Mouse (Mus musculus): ENCODE results near the gene Letm1. TPM values are rescaled to one million over a fixed set of nuclear protein-coding genes. Genes with fewer than 3 reads are reported as not detected.

The Letm1 gene
- polyA plus RNA-seq, 1 experiment from 2014 or later: 43.8 TPM

GRCm38 (mm10) chr5:33731051-33731450 lies 51.6 kb downstream of the Letm1 start:
- WGBS: 55% methylated on average over 21 of the region's 21 CpGs
- peaks cover 28% of the 10 kb centered on the region for H3K36me3 ChIP-seq (ENCODE audit: control insufficient read depth, insufficient read depth, low read length)
- no peaks in the 10 kb centered on the region for H3K27me3 ChIP-seq (replicated peaks; ENCODE audit: control insufficient read depth, insufficient read depth, low read length)
- no peak overlapping the region for H3K4me2 ChIP-seq (ENCODE audit: low read length)
- ATAC-seq (replicated peaks; ENCODE audit: low FRiP score, low TSS enrichment, low read depth): no peak
- no peak for DNase-seq (ENCODE audit: low spot score)
- H3K27ac ChIP-seq (ENCODE audit: low read depth): no peak overlapping the region
- no peaks in the 10 kb centered on the region for H3K9me3 ChIP-seq (ENCODE audit: control insufficient read depth, low read length)
- no peaks in the 10 kb centered on the region for H3K4me1 ChIP-seq (replicated peaks; ENCODE audit: control insufficient read depth, insufficient read depth, low read length)
- H3K9ac ChIP-seq (ENCODE audit: low read length): no peak overlapping the region
- H3K4me3 ChIP-seq (ENCODE audit: low read depth, low read length): no peak overlapping the region

- no peaks in the 10 kb centered on the region for H3K9me3 ChIP-seq (ENCODE audit: control insufficient read depth, low read length)
- H3K4me1 ChIP-seq (replicated peaks; ENCODE audit: control insufficient read depth, insufficient read depth, low read length): no peaks in the 10 kb centered on the region
- H3K27ac ChIP-seq (ENCODE audit: low read depth): no peak overlapping the region
- DNase-seq (ENCODE audit: low spot score) (no peak), ATAC-seq (replicated peaks; ENCODE audit: low FRiP score, low TSS enrichment, low read depth) (no peak)
- peaks cover 25% of the 10 kb centered on the region for H3K36me3 ChIP-seq (ENCODE audit: control insufficient read depth, insufficient read depth, low read length)
- WGBS: 50% methylated on average over 5 of the region's 5 CpGs
- no peaks in the 10 kb centered on the region for H3K27me3 ChIP-seq (replicated peaks; ENCODE audit: control insufficient read depth, insufficient read depth, low read length)
- H3K4me2 ChIP-seq (ENCODE audit: low read length): no peak overlapping the region
- no peak overlapping the region for H3K9ac ChIP-seq (ENCODE audit: low read length)
- no peak overlapping the region for H3K4me3 ChIP-seq (ENCODE audit: low read depth, low read length)
Measured at GRCm38 (mm10) chr5:33730516-33730915, 52.1 kb downstream of the Letm1 start.

- peaks cover 9% of the 10 kb centered on the region for H3K36me3 ChIP-seq (ENCODE audit: control insufficient read depth, insufficient read depth, low read length)
- H3K27ac ChIP-seq (ENCODE audit: low read depth): no peak overlapping the region
- 80% methylated on average over 7 of the region's 7 CpGs for WGBS
- no peak overlapping the region for H3K4me3 ChIP-seq (ENCODE audit: low read depth, low read length)
- H3K9me3 ChIP-seq (ENCODE audit: control insufficient read depth, low read length): no peaks in the 10 kb centered on the region
- H3K4me1 ChIP-seq (replicated peaks; ENCODE audit: control insufficient read depth, insufficient read depth, low read length): peaks cover under 1% of the 10 kb centered on the region
- peaks cover 5% of the 10 kb centered on the region; the same call in 1 of the 2 replicates for H3K27me3 ChIP-seq (replicated peaks; ENCODE audit: control insufficient read depth, insufficient read depth, low read length)
- DNase-seq (ENCODE audit: low spot score) (no peak), ATAC-seq (replicated peaks; ENCODE audit: low FRiP score, low TSS enrichment, low read depth) (no peak)
- no peak overlapping the region for H3K9ac ChIP-seq (ENCODE audit: low read length)
- H3K4me2 ChIP-seq (ENCODE audit: low read length): no peak overlapping the region
Measured at GRCm38 (mm10) chr5:33728841-33729240, 53.8 kb downstream of the Letm1 start.

- Histone ChIP-seq H3K4me3 (ENCODE audit: low read depth, low read length) (no peak overlapping the region), H3K27me3 (replicated peaks; ENCODE audit: control insufficient read depth, insufficient read depth, low read length) (peaks cover 18% of the 10 kb centered on the region), H3K36me3 (ENCODE audit: control insufficient read depth, insufficient read depth, low read length) (peaks cover 4% of the 10 kb centered on the region; the same call in 1 of the 2 replicates), H3K4me1 (replicated peaks; ENCODE audit: control insufficient read depth, insufficient read depth, low read length) (peaks cover 4% of the 10 kb centered on the region), H3K9me3 (ENCODE audit: control insufficient read depth, low read length) (no peaks in the 10 kb centered on the region), H3K4me2 (ENCODE audit: low read length) (no peak overlapping the region), H3K27ac (ENCODE audit: low read depth) (no peak overlapping the region), H3K9ac (ENCODE audit: low read length) (no peak overlapping the region)
- DNase-seq (ENCODE audit: low spot score) (no peak), ATAC-seq (replicated peaks; ENCODE audit: low FRiP score, low TSS enrichment, low read depth) (no peak)
- WGBS: 77% methylated on average over 1 of the region's 1 CpGs
Measured at GRCm38 (mm10) chr5:33726891-33727290, 55.7 kb downstream of the Letm1 start.

GRCm38 (mm10) chr5:33726081-33726647 lies 56.5 kb downstream of the Letm1 start:
- Histone ChIP-seq H3K9ac (ENCODE audit: low read length) (no peak overlapping the region), H3K36me3 (ENCODE audit: control insufficient read depth, insufficient read depth, low read length) (peaks cover 4% of the 10 kb centered on the region; the same call in 1 of the 2 replicates), H3K27me3 (replicated peaks; ENCODE audit: control insufficient read depth, insufficient read depth, low read length) (peaks cover 18% of the 10 kb centered on the region), H3K4me3 (ENCODE audit: low read depth, low read length) (no peak overlapping the region), H3K4me1 (replicated peaks; ENCODE audit: control insufficient read depth, insufficient read depth, low read length) (peaks cover 7% of the 10 kb centered on the region), H3K9me3 (ENCODE audit: control insufficient read depth, low read length) (no peaks in the 10 kb centered on the region), H3K27ac (ENCODE audit: low read depth) (no peak overlapping the region), H3K4me2 (ENCODE audit: low read length) (no peak overlapping the region)
- DNase-seq (ENCODE audit: low spot score) (no peak), ATAC-seq (replicated peaks; ENCODE audit: low FRiP score, low TSS enrichment, low read depth) (no peak)
- WGBS: 88% methylated on average over 7 of the region's 7 CpGs

GRCm38 (mm10) chr5:33723641-33724465 lies 58.8 kb downstream of the Letm1 start:
- ATAC-seq (replicated peaks; ENCODE audit: low FRiP score, low TSS enrichment, low read depth) (peak; percentile 36), DNase-seq (ENCODE audit: low spot score) (peak; percentile 76)
- H3K27ac ChIP-seq (ENCODE audit: low read depth): peak overlapping the region; percentile 74

GRCm38 (mm10) chr5:33723019-33723640 lies 59.5 kb downstream of the Letm1 start:
- H3K9me3 ChIP-seq (ENCODE audit: control insufficient read depth, low read length): no peaks in the 10 kb centered on the region
- ATAC-seq (replicated peaks; ENCODE audit: low FRiP score, low TSS enrichment, low read depth) (no peak), DNase-seq (ENCODE audit: low spot score) (peak; percentile 79)
- peaks cover 18% of the 10 kb centered on the region for H3K27me3 ChIP-seq (replicated peaks; ENCODE audit: control insufficient read depth, insufficient read depth, low read length)
- no peaks in the 10 kb centered on the region; the same call in 1 of the 2 replicates for H3K36me3 ChIP-seq (ENCODE audit: control insufficient read depth, insufficient read depth, low read length)
- peak overlapping the region; percentile 59 for H3K9ac ChIP-seq (ENCODE audit: low read length)
- peak overlapping the region; percentile 99 for H3K4me2 ChIP-seq (ENCODE audit: low read length)
- peak overlapping the region; percentile 74 for H3K27ac ChIP-seq (ENCODE audit: low read depth)
- under 1% methylated on average over 61 of the region's 61 CpGs for WGBS
- peaks cover 11% of the 10 kb centered on the region for H3K4me1 ChIP-seq (replicated peaks; ENCODE audit: control insufficient read depth, insufficient read depth, low read length)
- H3K4me3 ChIP-seq (ENCODE audit: low read depth, low read length): peak overlapping the region; percentile 74

More at GRCm38 (mm10) chr5:33723641-33724465, 58.8 kb downstream of the Letm1 start:
- 9% methylated on average over 36 of the region's 36 CpGs for WGBS
- Histone ChIP-seq H3K9me3 (ENCODE audit: control insufficient read depth, low read length) (no peaks in the 10 kb centered on the region), H3K36me3 (ENCODE audit: control insufficient read depth, insufficient read depth, low read length) (no peaks in the 10 kb centered on the region; the same call in 1 of the 2 replicates), H3K4me3 (ENCODE audit: low read depth, low read length) (peak overlapping the region; percentile 74), H3K27me3 (replicated peaks; ENCODE audit: control insufficient read depth, insufficient read depth, low read length) (peaks cover 18% of the 10 kb centered on the region), H3K4me2 (ENCODE audit: low read length) (peak overlapping the region; percentile 99), H3K9ac (ENCODE audit: low read length) (peak overlapping the region; percentile 59), H3K4me1 (replicated peaks; ENCODE audit: control insufficient read depth, insufficient read depth, low read length) (peaks cover 11% of the 10 kb centered on the region)

- ATAC-seq (replicated peaks; ENCODE audit: low FRiP score, low TSS enrichment, low read depth) (no peak), DNase-seq (ENCODE audit: low spot score) (peak; percentile 78)
- WGBS: under 1% methylated on average over 53 of the region's 53 CpGs
- Histone ChIP-seq H3K36me3 (ENCODE audit: control insufficient read depth, insufficient read depth, low read length) (no peaks in the 10 kb centered on the region), H3K27ac (ENCODE audit: low read depth) (peak overlapping the region; percentile 19; the same call in 1 of the 2 replicates), H3K27me3 (replicated peaks; ENCODE audit: control insufficient read depth, insufficient read depth, low read length) (peaks cover 18% of the 10 kb centered on the region), H3K9me3 (ENCODE audit: control insufficient read depth, low read length) (no peaks in the 10 kb centered on the region), H3K4me3 (ENCODE audit: low read depth, low read length) (peak overlapping the region; percentile 74), H3K4me1 (replicated peaks; ENCODE audit: control insufficient read depth, insufficient read depth, low read length) (peaks cover 11% of the 10 kb centered on the region), H3K9ac (ENCODE audit: low read length) (peak overlapping the region; percentile 59), H3K4me2 (ENCODE audit: low read length) (peak overlapping the region; percentile 99)
Measured at GRCm38 (mm10) chr5:33722266-33723018, 60.2 kb downstream of the Letm1 start.
